Mouse (Mus musculus) megakaryocyte-erythroid progenitor cell, adult 5-6 weeks (primary cell): ENCODE measurements around the gene Mrpl22. TPM values are rescaled to one million over a fixed set of nuclear protein-coding genes. Genes with fewer than 3 reads are reported as not detected.
"Not testable (repeated sequence)": the region's sequence is repeated elsewhere in the genome, so short reads cannot be mapped to it uniquely, and the experiment has no call there.

ENCODE experiments used
- ATAC-seq: replicated peaks from 2 replicates; pipeline ENCODE4 v1.8.0; 2016; ENCODE audit warnings: mild to moderate bottlenecking, inconsistent platforms; ENCODE audit not compliant: severe bottlenecking, poor library complexity, low FRiP score, low TSS enrichment
- total RNA-seq, 2 experiments: library from RNA; stranded (forward) in 1 of 2; stranded (reverse) in 1 of 2; fragments of 200-1000, 215-1000 nt in 1 of 2; fragments of >200 nt in 1 of 2; fragmentation: Nextera tagmentation in 1 of 2; gene quantifications; 2 replicates each; pipeline ENCODE4 v1.2.3; 2014 to 2017

Mrpl22 gene
- total RNA-seq, 2 experiments from 2014 or later = 75.6 to 76.6 TPM

DNA sequence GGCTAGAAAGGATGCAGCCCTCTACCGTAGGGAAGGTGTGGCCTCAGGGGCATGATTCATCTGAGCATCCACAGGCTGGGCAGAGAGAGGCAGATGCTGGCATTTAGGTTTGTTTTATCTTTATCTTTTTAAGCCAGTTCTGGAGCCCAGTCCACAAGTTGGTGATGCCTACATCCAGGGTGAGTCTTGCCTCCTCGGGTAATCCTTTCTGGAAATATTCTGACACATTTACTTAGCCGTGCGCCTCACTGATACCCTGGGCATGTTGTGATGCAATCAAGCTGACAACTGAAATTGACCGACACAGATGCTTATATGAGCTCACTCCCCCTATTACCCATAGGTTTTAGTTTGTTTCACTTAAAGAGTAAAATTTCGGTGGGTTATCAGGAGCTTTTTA is 45.4 kb downstream of the Mrpl22 start:
- no peak for ATAC-seq

DNA sequence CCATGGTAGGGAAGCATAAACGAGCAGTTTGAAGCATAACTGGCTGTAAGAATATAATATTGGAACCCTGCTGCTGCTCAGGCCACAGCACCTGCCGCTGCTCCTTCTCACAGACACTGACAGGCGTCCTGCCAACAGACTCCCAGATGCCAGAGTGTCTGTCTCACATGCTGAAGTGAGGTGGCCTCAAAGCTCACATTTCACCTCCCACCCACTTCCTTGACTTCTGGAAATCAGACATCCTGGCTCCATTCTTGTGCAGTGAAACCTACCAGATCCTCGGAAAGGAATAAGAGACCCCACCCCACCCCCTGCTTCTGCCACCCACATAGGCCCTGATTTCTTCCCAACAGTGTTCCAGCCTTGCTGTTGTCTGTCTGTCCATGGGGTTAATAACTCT is 52.3 kb downstream of the Mrpl22 start:
- no peak for ATAC-seq

DNA sequence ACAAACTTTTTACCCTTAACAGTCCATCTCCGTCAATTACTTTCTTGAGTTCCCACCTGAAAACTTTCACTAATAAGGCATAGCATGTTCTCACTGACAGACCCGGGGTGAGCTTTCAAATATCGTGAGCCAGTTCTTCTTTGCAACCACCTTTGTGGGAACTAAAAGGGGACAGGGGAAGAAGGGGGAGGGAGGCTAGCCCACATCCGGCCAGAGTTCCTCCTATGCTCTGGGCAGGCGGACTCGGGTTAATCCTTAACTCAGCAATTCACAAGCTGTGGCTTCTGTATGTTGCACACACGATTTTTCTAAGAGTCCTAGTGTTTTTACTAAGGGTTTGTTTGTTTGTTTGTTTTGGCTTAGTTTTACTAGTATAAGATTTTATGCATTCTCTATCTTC is 52.9 kb downstream of the Mrpl22 start:
- no peak for ATAC-seq

DNA sequence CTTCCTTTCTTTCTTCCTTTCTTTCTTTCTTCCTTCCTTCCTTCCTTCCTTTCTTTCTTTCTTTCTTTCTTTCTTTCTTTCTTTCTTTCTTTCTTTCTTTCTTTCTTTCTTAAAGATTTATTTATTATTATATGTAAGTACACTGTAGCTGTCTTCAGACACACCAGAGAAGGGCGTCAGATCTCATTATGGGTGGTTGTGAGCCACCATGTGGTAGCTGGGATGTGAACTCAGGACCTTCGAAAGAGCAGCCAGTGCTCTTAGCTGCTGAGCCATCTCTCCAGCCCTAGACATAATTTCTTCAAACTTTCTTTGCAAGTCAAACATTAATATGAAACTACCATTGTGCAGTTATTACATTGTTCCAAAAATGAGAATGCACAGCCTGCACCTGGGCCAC is 53.4 kb downstream of the Mrpl22 start:
- not testable (repeated sequence) for ATAC-seq

DNA sequence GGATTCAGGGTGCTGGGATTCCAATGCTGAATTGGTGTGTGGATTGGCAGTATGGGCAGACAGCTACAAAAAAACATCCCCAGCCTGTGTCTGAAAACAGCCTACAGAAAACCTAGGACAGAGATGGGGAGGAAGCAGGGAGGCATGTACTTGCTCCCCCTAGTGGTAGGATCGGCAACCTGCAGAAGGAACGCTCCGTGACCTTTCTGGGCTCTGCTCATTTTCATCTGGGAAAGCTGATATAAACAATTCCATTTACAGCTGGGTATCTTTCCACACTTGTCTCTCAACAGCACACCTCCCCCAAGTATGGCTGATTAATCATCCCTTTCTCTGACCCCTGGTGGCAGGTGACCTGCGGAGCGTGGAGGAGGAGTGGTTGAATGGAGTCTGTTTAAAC is 54.2 kb downstream of the Mrpl22 start:
- peak; percentile 87 for ATAC-seq

DNA sequence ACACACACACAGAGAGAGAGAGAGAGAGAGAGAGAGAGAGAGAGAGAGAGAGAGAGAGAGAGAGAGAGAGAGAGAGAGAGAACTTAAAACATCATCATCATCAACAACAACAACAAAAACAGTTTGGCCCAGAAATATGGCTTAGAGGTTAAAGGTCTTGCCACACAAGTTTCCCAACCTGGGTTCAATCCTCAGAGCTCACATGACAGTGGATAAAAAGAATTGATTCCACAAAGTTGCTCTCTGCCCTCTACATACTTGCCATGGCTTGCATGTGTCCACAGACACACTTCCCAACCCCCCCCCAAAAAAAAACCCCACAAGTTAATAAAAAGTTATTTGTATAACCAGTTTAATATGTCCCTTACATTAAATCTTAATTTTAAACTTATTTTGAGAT is 55.0 kb downstream of the Mrpl22 start:
- no peak for ATAC-seq

DNA sequence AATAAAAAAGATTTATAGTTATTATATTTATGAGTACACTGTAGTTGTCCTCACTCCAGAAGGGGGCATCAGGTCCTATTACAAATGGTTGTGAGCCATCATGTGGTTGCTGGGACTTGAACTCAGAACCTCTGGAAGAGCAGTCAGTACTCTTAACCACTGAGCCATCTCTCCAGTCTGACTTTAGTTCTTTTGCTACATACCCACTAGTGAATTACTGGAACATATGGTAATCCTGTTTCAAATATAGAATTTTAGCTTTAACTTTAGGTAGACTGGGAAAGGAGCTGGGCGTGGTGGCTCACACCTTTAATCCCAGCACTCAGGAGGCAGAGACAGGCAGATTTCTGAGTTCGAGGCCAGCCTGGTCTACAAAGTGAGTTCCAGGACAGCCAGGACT is 56.6 kb downstream of the Mrpl22 start:
- ATAC-seq = not testable (repeated sequence)

Other genes starting within 250 kb of the Mrpl22 start
- 138 and 152 TPM in 2 replicates for gene Larp1, start 162.6 kb upstream of the Mrpl22 start, total RNA-seq (2014; fragmentation: Nextera tagmentation)
- 50.4 and 67.2 TPM in 2 replicates for gene Larp1, start 162.6 kb upstream of the Mrpl22 start, total RNA-seq (2017)
- not detected in 2 replicates for gene Gm12248, start 78.5 kb upstream of the Mrpl22 start, total RNA-seq (2014; fragmentation: Nextera tagmentation)
- not detected in 2 replicates for gene Gm12248, start 78.5 kb upstream of the Mrpl22 start, total RNA-seq (2017)
- gene Cnot8, start 67.5 kb upstream of the Mrpl22 start, total RNA-seq (2014; fragmentation: Nextera tagmentation) = 37.4 and 40.1 TPM in 2 replicates
- 65.7 and 85.1 TPM in 2 replicates for gene Cnot8, start 67.5 kb upstream of the Mrpl22 start, total RNA-seq (2017)
- 43.2 and 51.7 TPM in 2 replicates for gene Gemin5, start 3.1 kb upstream of the Mrpl22 start, total RNA-seq (2014; fragmentation: Nextera tagmentation)
- gene Gemin5, start 3.1 kb upstream of the Mrpl22 start, total RNA-seq (2017) = 43.4 and 57.0 TPM in 2 replicates
- gene Igtp, start 27.9 kb downstream of the Mrpl22 start, total RNA-seq (2014; fragmentation: Nextera tagmentation) = 12.8 and 15.3 TPM in 2 replicates
- gene Igtp, start 27.9 kb downstream of the Mrpl22 start, total RNA-seq (2017) = 11.5 and 12.3 TPM in 2 replicates
- gene Irgm2, start 28.0 kb downstream of the Mrpl22 start, total RNA-seq (2014; fragmentation: Nextera tagmentation) = 1.2 and 6.1 TPM in 2 replicates
- gene Irgm2, start 28.0 kb downstream of the Mrpl22 start, total RNA-seq (2017) = 2.9 and 3.7 TPM in 2 replicates
- 2.3 TPM in 1 of 2 replicates, not detected in the other for gene 4930438A08Rik, start 103.1 kb downstream of the Mrpl22 start, total RNA-seq (2014; fragmentation: Nextera tagmentation)
- gene 4930438A08Rik, start 103.1 kb downstream of the Mrpl22 start, total RNA-seq (2017) = 0.19 TPM in 1 of 2 replicates, not detected in the other
- 34.0 and 66.1 TPM in 2 replicates for gene Zfp692, start 135.4 kb downstream of the Mrpl22 start, total RNA-seq (2014; fragmentation: Nextera tagmentation)
- 25.0 and 26.7 TPM in 2 replicates for gene Zfp692, start 135.4 kb downstream of the Mrpl22 start, total RNA-seq (2017)
- gene Zfp672, start 158.7 kb downstream of the Mrpl22 start, total RNA-seq (2014; fragmentation: Nextera tagmentation) = 60.9 and 65.9 TPM in 2 replicates
- gene Zfp672, start 158.7 kb downstream of the Mrpl22 start, total RNA-seq (2017) = 28.5 and 30.9 TPM in 2 replicates
- gene Sh3bp5l, start 159.1 kb downstream of the Mrpl22 start, total RNA-seq (2014; fragmentation: Nextera tagmentation) = 12.8 and 13.8 TPM in 2 replicates
- gene Sh3bp5l, start 159.1 kb downstream of the Mrpl22 start, total RNA-seq (2017) = 10.4 and 20.9 TPM in 2 replicates
- gene Lypd8, start 207.4 kb downstream of the Mrpl22 start, total RNA-seq (2014; fragmentation: Nextera tagmentation) = not detected in 2 replicates
- gene Lypd8, start 207.4 kb downstream of the Mrpl22 start, total RNA-seq (2017) = not detected in 2 replicates
- not detected in 2 replicates for gene 1810065E05Rik, start 249.4 kb downstream of the Mrpl22 start, total RNA-seq (2014; fragmentation: Nextera tagmentation)
- not detected in 2 replicates for gene 1810065E05Rik, start 249.4 kb downstream of the Mrpl22 start, total RNA-seq (2017)